Mouse (Mus musculus): ENCODE measurements at regions not wholly inside any gene's neighbourhood (a gene's known extent, or its start where the extent isn't known, plus 50 kb on each side); places are given as distances from the start of the nearest gene placed in this dataset.

DNA sequence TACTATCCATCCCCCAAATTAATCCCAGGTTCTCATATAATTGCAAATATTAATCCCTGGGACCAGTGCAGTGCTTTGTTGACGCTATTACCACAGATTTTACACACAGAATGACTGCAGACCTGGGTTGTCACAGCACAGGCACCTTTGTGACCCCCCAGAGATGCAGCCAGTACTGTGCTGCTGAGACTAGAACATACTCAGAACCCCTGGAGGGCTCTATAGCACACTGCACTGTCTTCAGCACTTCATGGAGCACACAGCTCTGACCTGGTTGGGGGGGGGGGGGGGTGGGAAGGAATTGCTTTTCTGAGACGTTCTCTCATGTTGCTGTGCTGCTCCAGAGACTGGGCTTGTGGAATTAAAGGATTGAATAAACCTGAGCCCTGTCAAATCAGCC lies 154.9 kb upstream of the Gm34302 start:
- DNase-seq, result no peak

DNA sequence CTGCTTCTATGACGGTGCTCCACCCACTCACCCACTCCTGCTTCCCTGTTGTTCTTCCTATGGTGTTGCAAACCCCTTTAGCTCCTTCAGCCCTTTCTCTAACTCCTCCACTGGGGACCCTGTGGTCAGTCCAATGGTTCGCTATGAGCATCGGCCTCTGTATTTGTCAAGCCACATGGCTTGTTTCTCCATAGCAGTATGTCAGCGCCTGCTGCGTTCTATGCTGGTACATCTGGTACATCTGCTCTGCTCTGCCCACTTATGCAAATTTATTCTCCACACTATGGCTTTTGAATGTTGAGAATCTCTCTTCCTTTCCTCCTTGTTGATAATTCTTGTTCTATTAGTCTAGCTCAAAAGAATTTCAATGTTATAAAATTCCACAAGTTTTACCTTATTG lies 154.2 kb upstream of the Gm34302 start:
- DNase-seq, result no peak

DNA sequence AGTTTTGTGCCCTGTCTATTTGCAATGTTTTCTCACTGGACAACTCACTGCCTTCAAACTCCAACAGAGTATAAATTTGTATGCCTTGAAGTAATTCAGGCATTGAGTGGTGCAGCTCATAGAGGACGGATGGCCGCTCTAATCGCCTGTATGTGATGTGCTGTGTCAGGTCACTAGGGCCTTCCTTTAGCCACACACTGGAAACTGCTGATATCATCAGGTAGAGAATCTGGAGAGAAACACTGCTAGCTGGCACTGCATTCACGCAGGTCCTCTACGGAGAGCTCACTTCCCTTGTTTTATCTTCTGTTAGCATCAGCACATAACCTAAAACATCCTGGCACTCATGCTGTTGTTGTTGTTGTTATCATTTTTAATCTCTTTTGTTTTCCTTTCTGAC lies 144.0 kb upstream of the Gm34302 start:
- no peak for DNase-seq

DNA sequence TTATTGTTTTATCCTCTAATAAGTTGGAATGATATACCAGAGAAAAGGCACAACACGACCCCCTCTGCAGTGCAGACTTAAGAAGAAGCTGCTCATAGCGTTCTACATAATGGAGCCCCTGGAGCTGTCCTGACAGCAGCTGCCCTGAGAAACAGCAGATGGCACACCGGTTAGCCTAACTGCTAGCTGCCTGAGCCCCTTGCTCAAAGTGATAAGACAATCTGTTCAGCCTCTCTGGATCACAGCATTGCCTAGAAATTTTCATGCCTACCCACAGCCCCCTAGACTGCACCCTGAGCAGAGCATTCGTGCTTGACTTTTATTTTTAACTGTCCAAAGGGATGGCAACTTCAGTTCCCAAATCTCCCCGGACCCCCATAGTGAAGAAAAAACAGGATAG lies 132.4 kb upstream of the Gm34302 start:
- no peak for DNase-seq

DNA sequence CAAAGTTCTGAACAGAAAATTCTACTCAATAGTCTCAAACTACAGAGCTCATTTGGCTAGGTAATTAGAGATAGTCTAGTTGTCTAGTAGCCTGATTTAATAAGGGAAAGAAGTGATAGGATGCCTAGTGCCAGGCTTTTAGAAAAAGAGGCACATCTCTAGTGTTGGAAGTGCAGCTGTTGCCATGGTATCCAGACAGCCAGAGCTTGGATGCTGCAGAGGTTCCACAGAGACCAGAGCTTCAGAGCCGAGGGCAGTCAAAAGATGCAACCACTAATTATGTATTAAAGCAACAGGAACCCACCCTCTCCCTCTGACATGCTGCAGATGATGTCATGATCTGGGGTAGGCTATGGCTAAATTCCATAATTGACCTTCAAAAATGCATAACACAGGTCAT lies 130.0 kb upstream of the Gm34302 start:
- DNase-seq, result no peak

DNA sequence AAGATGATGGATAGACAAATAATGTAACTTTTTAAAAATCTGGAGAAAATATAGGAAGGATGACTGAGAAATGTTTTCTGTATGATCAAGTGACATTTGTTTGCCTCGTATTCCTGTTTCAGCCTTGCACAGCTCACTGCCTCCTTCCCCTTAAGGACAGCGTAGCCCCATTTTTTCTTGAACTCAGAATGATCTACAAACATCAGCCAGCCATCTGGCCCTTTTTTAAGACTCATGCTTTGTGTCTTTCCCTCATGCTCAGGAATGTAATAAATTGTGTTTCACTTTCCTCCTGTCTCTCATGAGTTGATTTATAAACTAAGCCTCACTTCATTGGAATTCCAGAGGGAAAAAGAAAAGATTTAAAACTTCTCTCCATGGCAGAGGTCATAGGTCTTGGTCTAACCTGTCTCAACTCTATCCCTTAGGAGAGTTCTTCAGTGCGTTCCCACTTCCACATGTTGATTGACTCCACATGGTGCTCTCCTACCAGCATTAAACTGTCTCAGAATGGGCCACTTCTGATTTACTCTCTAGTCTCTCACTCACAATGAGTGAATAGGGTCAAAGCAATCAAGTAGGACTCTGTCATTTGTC lies 129.2 kb upstream of the Gm34302 start:
- no peak for DNase-seq

DNA sequence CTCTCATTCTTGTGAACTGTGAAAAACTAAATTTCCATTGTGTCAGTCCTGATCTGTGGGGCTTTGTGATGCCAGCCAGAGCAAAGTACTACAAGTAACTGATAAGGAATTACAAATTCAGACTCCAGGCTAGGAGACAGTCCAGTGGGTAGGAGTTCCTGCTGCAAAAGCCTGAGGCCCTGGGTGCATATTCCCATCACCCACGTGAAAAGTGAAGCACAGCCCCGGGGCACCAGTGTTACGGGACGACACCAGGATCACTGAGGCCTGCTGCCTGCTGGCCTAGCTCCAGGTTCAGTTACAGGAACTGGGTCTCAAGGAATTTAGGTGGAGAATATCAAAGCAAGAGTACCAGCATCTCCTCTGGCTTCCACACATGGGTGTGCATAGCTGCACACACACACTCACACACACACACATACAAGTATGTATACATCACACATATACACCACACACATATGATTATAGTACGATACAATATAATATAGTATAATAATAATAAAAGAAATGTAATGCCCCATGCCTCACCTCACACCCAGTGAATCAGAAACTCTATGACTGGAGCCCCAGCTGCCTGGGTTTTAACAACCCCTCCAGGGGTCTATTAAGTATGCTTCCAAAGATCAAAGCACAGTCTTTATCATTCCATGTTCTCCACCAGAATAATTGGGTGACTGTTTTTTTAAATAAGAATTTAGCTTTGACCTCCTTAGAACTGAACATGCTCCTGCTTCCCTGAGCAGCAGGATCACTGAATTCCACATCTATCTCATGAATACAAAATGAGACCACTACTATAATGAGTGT lies 126.6 kb upstream of the Gm34302 start:
- DNase-seq, result peak; percentile 6

DNA sequence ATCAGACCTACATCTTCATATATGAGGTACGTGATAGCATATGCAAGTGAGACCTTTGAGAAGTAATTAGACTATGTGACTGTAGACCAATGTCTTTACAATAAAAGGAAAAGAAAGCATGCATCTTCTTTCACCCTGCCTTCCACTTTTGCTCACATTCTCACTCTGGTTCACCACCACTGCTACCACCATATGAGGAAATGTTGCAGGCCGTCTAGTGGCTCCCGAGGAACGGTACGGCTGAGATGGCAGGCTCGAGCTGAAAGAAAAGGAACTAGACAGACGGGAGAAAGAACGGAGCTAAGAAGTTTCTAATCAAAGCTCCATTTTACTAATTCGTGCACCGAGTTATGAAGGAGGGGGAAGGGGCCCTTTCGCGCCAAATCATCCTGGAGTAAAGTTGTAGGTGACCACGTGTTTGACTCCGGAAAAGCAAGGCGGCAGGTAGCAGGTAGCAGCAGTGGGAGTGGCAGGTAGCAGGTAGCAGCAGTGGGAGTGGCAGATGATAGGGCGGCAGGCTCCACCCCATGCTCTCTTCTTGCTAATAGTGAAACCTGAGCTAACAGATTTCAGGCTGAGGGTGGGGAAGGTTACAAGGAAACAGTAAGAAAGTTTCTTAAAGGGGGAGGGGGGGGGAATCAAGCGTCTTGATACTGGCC lies 125.9 kb upstream of the Gm34302 start:
- DNase-seq, result peak; percentile 36

DNA sequence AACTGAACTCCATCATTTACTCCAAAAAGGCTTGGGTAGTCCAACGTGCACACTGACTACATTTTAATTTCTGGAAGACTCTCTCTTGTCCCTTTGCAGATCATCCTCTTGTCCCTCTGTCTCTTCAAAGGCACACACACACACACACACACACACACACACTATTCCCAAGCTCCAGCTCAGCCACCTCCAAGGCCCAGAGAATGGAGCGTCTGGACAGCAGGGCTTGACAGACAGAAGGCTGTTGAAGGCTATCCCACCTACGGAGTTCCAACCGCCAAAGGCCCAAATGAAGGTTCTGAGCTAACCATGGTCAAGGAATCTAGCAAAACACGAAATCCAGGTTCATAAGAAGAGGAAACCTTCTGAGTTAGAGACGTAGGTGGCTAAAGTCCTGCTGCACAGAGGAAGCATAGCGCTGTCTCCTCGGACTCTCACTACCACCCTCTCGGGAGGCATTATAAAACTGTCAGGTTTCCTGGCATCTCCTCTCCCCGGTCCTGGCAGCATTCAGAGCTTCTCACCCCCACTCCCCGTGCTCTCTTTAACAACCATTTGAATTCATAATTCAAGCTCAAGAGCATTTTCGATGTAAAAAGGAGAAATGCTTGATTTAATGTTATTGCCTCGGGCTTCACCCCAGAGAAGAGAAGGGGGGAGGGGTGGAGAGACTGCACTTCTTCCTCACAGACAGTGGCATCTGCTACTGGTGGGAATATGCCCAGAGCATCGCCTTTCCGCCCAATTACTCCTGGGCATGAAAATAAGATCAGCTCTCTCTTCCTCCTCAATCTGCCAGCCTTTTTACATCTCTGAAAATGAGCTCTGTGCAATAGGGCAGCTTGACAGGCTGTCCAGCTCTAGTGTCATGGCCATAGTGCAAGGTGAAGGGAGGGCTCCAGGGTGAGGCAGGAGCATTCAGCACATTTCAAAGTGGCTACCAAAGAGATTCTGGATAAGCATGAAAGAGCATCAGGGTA lies 99.3 kb upstream of the Gm34302 start:
- DNase-seq, result no peak

DNA sequence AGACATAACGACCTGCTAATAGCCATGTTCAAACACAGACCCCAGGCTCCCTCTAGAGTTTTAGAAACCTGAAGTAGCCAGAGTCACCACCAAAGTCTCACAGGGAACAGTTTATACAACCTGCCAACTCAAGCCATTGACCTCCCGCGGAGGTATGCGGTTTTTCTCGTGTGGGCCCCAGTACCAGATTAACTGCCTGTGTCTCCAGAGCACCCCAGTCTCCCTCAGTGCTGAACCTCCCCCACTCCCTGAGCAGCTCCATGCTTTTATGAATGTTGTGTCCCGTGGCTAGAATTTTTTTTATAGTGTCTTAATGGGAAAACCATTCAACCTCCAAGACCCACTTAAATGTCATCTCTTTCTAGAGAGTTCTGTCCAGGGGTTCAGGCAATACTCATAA lies 98.5 kb upstream of the Gm34302 start:
- DNase-seq, result no peak

DNA sequence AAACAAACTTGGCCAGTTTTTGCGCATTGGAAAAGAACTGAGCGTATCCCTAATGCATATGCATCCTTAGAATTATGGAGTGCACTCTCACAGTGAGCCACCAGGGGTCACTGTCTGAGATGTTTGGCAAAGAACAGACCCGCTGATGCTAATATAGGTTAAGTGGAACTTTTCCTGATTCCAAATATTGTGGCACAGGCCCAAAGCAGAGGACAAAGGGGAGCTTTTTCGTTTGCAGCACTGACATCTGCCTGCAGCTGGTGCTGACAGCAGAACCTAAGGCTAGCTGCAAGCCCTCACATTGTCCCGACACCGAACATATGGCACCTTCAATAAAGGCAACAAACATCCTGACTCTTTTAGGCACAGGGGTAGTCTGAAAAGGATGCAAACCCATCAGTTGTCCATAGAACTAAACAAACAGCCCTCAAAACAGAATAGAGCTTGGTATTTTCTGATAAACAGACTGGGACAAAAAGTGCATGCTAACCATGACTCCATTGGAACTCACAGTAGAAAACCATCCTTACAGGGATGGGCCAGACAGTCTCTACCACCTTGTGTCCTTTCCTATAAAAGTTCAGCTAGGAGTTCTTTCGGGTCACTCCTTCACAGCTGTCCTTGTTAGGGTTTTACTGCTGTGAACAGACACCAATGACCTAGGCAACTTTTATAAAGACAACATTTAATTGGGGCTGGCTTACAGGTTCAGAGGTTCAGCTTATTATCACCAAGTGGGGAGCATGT lies 87.1 kb upstream of the Gm34302 start:
- DNase-seq, result peak; percentile 81

DNA sequence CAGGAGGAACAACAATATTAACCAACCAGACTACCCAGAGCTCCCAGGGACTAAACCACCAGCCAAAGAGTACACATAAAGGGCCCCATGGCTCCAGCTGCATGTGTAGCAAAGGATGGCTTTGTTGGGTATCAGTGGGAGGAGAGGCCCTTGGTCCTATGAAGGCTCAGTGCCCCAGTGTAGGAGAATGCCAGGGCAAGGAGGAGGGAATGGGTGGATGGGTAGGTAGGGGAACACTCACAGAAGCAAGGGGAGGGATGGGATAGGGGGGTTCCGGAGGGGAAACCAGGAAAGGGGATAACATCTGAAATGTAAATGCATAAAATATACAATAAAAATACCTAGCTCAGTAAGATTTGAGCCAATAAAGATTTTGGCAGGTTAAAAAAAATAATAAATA lies 86.4 kb upstream of the Gm34302 start:
- DNase-seq, result no peak

DNA sequence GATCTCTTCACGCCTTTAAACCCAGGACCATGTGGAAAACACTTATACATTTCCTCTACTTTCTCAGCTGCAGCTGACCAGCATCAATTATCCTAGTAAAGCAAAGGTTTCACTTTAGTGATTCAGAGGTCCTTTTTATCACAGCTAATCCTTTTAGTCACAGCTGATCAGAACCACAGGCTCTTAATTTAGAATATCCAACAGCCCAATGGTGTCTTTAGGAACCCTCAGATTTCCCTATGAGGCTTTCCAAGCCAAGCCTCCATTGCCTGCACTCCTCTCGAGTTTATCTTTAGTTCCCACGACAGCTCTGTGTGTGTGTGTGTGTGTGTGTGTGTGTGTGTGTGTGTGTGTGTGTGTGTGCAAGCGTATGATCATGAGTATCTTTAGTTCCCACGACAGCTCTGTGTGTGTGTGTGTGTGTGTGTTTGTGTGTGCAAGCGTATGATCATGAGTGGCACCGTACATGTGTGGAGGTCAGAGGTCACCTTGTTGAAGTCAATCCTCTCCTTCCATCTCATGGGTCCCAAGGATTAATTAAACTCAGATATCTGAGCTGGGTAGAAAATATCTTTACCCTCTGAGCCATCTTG lies 85.4 kb upstream of the Gm34302 start:
- no peak for DNase-seq

DNA sequence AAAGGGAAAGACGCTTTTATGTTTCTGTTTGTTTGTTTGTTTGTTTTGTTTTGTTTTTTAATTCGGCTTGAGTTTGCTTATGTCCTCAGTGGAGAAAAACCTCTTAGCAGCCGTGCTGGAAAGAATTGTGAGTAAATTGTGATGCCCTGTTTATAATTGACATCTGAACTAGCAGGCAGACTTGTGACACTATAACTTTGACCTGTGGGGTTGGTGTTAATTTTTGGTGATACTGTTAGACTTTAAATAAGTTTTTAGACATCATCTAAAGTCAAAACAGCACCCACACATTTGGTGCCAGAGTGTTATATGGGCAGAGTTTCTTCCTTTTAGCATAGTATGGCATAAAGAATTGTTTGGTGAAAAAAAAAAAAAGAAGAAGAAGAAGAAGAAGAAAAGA lies 84.0 kb upstream of the Gm34302 start:
- DNase-seq, result no peak

DNA sequence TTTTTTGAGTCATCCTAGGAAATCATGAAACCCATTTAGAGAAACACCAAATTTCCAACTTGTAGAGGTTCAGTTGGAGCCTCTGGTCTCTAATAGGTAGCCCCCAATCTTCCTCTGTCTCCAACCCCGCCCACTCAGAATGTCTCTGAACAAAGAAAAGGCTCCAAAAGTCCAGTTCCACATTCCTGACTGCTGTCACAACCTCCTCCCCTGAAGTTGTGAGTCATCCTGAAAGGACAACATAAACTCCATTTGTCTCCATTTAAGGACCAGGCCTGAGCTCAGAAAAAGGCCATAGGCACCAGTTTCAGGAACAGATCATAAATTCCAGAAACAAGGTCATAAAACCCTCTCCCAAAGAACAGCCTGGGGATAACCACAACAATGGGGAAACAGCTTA lies 79.4 kb upstream of the Gm34302 start:
- no peak for DNase-seq

DNA sequence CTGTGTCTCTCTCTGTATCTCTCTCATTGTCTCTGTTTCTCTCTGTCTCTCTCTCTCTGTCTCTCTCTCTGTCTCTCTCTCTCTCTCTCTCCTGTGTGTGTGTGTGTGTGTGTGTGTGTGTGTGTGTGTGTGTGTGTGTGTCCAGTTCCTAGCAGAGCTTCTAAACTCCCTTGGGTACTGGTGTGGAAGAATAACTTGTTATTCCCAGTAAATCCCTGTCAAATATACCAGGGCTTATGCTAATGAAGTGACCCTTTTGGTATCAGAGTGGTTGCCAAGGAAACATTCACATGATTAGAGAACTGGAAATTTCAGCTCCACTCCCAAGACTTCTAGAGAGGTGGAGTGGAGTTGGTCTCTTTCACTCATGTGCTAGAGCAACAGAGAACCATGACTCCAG lies 78.9 kb upstream of the Gm34302 start:
- DNase-seq, result no peak

DNA sequence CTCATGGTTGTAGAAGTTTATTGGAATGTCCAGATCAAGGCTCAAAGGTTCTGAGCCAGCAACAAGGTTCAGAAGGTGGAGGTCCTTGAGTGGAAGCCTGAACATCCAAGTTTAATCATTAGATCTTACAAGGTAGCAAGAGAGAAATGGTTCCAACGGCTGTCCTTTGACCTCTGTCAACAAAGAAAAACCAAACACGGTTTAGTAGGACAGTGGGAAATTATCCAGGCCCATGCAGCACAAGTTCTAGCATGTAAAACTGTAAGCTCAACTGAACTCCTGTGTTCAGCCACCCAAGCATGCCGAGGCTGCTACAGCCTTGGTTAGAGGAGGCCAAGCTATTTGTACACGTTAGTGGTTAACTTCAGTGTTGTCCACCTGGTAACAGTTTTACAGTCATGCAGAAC lies 77.1 kb upstream of the Gm34302 start:
- peak; percentile 64 for DNase-seq

DNA sequence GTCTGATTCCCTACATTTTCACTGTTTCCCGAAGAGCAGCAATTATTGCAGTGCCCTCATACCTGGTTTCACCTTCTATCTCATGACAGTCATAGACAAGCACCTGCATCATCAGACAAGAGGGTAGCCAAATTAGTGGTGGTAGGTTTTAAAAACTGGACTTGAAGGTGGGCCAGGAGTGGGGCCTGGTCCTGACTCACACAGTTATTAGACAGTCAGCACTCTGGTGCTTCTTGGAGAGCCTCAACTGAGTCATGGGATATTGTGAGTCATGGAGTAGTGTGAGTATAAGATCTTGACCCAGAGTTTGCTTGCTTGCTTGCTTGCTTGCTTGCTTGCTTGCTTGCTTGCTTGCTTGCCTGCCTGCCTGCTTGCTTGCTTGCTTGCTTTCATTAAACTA lies 73.1 kb upstream of the Gm34302 start:
- no peak for DNase-seq

DNA sequence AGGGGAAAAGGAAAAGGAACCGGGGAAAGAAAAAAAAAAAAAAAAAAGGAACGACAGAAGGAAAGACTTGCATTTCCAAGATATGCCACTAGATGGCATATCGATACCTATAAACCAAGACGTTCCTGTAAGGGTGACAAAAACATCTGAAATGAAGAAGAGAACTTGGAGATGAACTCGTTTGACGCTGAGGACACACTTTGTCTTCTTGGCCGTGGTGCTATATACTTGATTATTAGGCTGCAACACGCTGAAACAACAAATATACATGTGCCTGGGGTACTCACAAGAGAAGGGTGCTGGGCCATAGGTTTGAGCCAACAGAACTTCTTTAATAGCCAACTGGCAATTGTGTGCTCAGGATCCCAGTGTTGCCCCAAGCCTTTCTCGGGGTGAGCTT lies 71.2 kb upstream of the Gm34302 start:
- DNase-seq, result peak; percentile 60

DNA sequence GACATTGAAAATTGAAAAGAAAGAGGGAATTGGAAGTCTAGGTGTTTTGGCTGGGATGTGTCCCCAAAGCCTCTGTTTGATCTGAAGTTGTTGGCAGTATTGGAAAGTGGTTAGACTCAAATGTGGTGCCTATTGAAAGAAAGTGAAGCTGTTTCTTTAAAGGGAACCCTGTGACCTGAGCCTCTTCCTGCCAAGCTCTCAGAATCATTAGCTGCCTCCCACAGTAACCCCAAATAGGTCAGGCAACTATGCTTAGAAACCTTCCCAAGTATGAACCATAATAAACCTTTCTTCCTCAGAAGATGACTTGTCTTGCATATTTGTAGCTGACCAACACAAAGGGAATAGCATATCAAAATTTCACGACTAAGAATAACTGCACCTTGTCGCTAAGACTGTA lies 69.7 kb upstream of the Gm34302 start:
- DNase-seq, result no peak

DNA sequence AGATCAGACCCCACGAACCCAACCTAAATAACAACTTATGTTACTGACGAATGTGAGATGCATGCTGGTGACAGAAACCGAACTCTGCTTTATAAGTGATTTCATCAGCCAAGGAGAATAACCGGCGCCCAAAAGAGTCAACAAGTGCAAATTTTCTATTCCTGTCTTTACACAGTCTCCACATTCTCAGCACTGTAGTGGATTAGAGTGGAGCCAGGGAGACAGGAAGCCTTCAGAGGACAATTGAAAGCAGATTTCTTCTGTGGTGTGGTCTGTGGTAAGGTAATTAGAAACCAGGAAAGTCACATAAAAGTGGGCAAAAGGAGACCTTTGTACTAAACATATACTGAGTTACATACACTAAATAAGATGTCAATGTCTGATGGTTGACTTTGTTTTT lies 68.0 kb upstream of the Gm34302 start:
- no peak for DNase-seq

All from kidney, postnatal 14 days (tissue).